10 mouse cellular contexts compared by ENCODE assay signal in the genomic region with DNA sequence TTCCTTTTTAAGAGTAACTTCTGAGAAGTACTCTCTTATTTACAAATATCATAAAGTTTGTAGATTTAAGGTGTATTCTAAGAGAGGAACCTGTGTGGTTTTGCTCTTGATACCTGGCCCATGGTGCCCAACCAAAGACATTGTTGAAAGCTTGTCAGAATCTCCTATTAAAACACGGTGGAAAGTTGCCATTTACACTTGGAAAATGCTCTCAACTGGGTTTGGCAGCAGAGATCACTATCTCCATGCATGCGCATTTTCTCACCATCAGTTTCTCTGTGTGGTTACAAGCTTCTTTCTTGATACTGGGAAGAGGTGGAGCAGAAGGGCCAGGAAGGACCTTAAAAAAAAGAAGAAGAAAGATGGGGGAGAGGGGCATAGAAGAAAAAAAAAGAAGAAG.
DNase-seq lines count a peak whose midpoint lies in the region.
"Had no signal": no experiment of that assay in that cellular context is flagged by ENCODE, and none has a peak within 500 bp of the region (broad histone marks: within the 10 kb centered on the region; RNA-seq: fewer than 3 reads in every experiment).

No protein-coding gene starts in this region.

- peak; percentile 6 for DNase-seq in cerebellum, adult 9-10 months
- DNase-seq in cerebellum, adult 11 months, result no peak
- peak; percentile 7 to 68 for DNase-seq in cerebellum, postnatal 14 days
- DNase-seq in cerebellum, adult 9-11 months, result no peak
- DNase-seq in urinary bladder, postnatal 25 days (ENCODE audit: low spot score), result no peak
- DNase-seq: adrenal gland, adult 8-10 months; adrenal gland, postnatal 14 days; adrenal gland, postnatal 36 days; B cell, adult 2 months; forebrain, postnatal 0 days had no signal

Comparison
In these comparisons a context has a peak if more than half of its experiments do, and no peak if none do; other contexts are left out.
1. DNase-seq: peak in cerebellum, adult 9-10 months (single experiment) and cerebellum, postnatal 14 days (2 of 2); none in cerebellum, adult 11 months (single experiment), cerebellum, adult 9-11 months (single experiment) and urinary bladder, postnatal 25 days (single experiment).